17 mouse cellular contexts compared by ENCODE assay signal in genomic region chr13:52537754-52538587, GRCm38 (mm10). TPM values are rescaled to one million over a fixed set of nuclear protein-coding genes. Genes with fewer than 3 reads are reported as not detected.
A peak's percentile ranks its signal among the peaks of the same experiment; 100 is the strongest.
DNase-seq lines count a peak whose midpoint lies in the region; ATAC-seq lines count a peak whose summit lies in the region.
"Had no signal": no experiment of that assay in that cellular context is flagged by ENCODE, and none has a peak within 500 bp of the region (broad histone marks: within the 10 kb centered on the region; RNA-seq: fewer than 3 reads in every experiment).

No protein-coding gene starts in this region.

- DNase-seq in CD4-positive, CD25-positive, alpha-beta regulatory T cell, adult 2 months (ENCODE audit: low read depth, low spot score) = peak; percentile 16
- DNase-seq in R1 (ENCODE audit: low read depth, low spot score) = peak; percentile 41
- peak; percentile 7 for DNase-seq in skeletal muscle tissue, adult 2 months (ENCODE audit: low read depth, low spot score)
- DNase-seq in thymus, postnatal 25 days = peak; percentile 55
- no peak for DNase-seq in kidney, postnatal 4 days
- no peak for DNase-seq in embryo, embryonic 10 days (ENCODE audit: low spot score)
- no peak for DNase-seq in gastrocnemius, adult 8-10 months (ENCODE audit: low spot score in 2 of 2)
- DNase-seq: adrenal gland, postnatal 25 days; cerebellum, postnatal 10 days; forebrain, postnatal 0 days; gastrocnemius, adult 2 months; heart, postnatal 10 days; kidney, adult 18-20 months; kidney, postnatal 14 days; liver had no signal

- ATAC-seq in CD4-positive, CD25-positive, alpha-beta regulatory T cell, adult 4 months = no peak
- ATAC-seq: forebrain, postnatal 0 days had no signal

RNA-seq across cellular contexts. Expression of gene Diras2, which starts 6.9 kb away (rescaled TPM):
- polyA plus RNA-seq in CD4-positive, CD25-positive, alpha-beta regulatory T cell, adult 4 months (2017; shearing (Covaris generic)) = not detected
- under 1 TPM; 0.07 to 0.13 (median 0.10) TPM for total RNA-seq in gastrocnemius, adult 8-10 months (2022)
- polyA plus RNA-seq: G1E had no signal

RNA-seq across cellular contexts. Expression of gene Syk, which starts 45.0 kb away (rescaled TPM):
- polyA plus RNA-seq in CD4-positive, CD25-positive, alpha-beta regulatory T cell, adult 4 months (2017; shearing (Covaris generic)) = 1 to 10 TPM in 1 of 2 experiments, under 1 TPM in 1; 0.20 to 2.4 TPM
- 1 to 10 TPM in 3 of 4 experiments, under 1 TPM in 1; 0.46 to 1.6 (median 1.3) TPM for total RNA-seq in gastrocnemius, adult 8-10 months (2022)
- polyA plus RNA-seq: G1E had no signal

Comparison
In these comparisons a context has a peak if more than half of its experiments do, and no peak if none do; other contexts are left out.
1. DNase-seq: peak in CD4-positive, CD25-positive, alpha-beta regulatory T cell, adult 2 months (single experiment), R1 (single experiment), skeletal muscle tissue, adult 2 months (single experiment) and thymus, postnatal 25 days (single experiment); none in kidney, postnatal 4 days (0 of 2), embryo, embryonic 10 days (single experiment) and gastrocnemius, adult 8-10 months (0 of 2).